Mouse (Mus musculus) testis, adult 2 months (tissue): Measurements from ENCODE around the gene Tatdn2. TPM values are rescaled to one million over a fixed set of nuclear protein-coding genes. Genes with fewer than 3 reads are reported as not detected.

Source experiments
- H3K27ac ChIP-seq: fragments of 200-500 bp; 2 replicates; pipeline ENCODE4 v1.5.1; 2012; ENCODE audit warnings: low read depth, low read length; ENCODE audit not compliant: control insufficient read depth, insufficient read depth
- H3K27me3 ChIP-seq: fragments of 200-500 bp; 2 replicates; pipeline ENCODE4 v1.6.1; 2012; ENCODE audit warnings: mild to moderate bottlenecking, low read length, moderate library complexity; ENCODE audit not compliant: control insufficient read depth, insufficient read depth
- H3K36me3 ChIP-seq: fragments of 200-500 bp; 2 replicates; pipeline ENCODE4 v1.6.1; 2012; ENCODE audit warnings: mild to moderate bottlenecking, low read length; ENCODE audit not compliant: control insufficient read depth, insufficient read depth
- H3K4me1 ChIP-seq: fragments of 200-500 bp; 2 replicates; pipeline ENCODE4 v1.6.1; 2012; ENCODE audit warnings: low read length; ENCODE audit not compliant: control insufficient read depth, insufficient read depth
- H3K4me3 ChIP-seq: fragments of 200-500 bp; 2 replicates; pipeline ENCODE4 v1.5.1; 2012; ENCODE audit warnings: low read depth, mild to moderate bottlenecking, low read length, moderate library complexity, mixed read lengths; ENCODE audit not compliant: control insufficient read depth
- CTCF ChIP-seq: fragments of 200-500 bp; IDR thresholded peaks from 2 replicates; pipeline ENCODE4 v1.5.1; 2012; ENCODE audit warnings: low read depth, mild to moderate bottlenecking, inconsistent platforms, low read length, moderate library complexity; ENCODE audit not compliant: control insufficient read depth, insufficient read depth, insufficient replicate concordance
- POLR2A ChIP-seq: fragments of 200-500 bp; IDR thresholded peaks from 2 replicates; pipeline ENCODE4 v1.6.1; 2012; ENCODE audit warnings: low read depth, mild to moderate bottlenecking, inconsistent platforms, low read length, moderate library complexity; ENCODE audit not compliant: control insufficient read depth
- polyA plus RNA-seq: library from polyadenylated mRNA; depleted of rRNA; stranded (reverse); fragments of >200 nt; gene quantifications from 2 replicates; pipeline ENCODE4 v1.2.3, GENCODE M21; 2012; rRNA removed

The Tatdn2 gene
- polyA plus RNA-seq: 14.2 and 15.9 TPM in 2 replicates

DNA sequence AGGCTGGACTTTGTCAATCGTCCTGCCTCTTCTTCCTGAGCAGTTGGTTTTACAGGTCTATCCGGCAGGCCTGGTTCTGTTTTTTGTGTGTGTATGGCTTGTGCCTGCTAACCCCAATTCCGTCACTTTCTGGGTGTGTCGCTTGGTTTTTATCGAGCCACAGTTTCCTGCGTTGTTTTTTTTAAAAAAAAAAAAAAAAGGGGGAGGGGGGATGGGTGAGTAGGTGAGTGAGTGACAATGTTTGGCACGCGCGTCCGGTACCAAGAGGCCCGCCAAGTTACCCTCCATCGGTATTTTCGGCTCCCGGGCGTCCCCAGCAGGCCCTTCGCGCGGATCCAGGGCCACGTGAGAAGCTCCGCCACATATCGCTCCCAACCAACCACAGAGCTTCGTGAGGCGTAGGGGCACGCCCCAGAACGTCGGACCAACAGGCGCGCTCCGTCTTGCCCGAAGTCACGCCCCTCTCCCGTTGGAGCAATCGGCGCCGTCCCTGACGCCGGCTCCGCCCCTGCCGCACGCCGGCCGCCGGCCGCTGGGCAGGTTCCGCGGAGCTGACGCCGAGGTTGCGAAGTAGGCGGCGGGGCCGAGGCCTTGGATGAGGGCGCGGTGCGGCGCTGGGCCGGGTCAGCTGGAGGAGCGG lies at the start of gene Tatdn2:
TSS of gene Tatdn2 (plus strand) at position 469 of the 640 bp plus-strand sequence.
- TF ChIP-seq POLR2A (peak; percentile 71), CTCF (no peak)
- H3K27me3 ChIP-seq: no peaks in the 10 kb centered on the region

GRCm38 (mm10) chr6:113649346-113650196 lies 47.3 kb upstream of the Tatdn2 start:
- Histone ChIP-seq H3K36me3 (no peaks in the 10 kb centered on the region), H3K27me3 (no peaks in the 10 kb centered on the region), H3K4me1 (peaks cover 2% of the 10 kb centered on the region; the same call in 1 of the 2 replicates), H3K4me3 (no peak overlapping the region), H3K27ac (no peak overlapping the region)
- TF ChIP-seq CTCF: no peak
- no peak for TF ChIP-seq POLR2A

More for the DNA sequence above, at the start of gene Tatdn2:
- H3K27ac ChIP-seq: peak within 1 kb of the TSS; percentile 97
- H3K36me3 ChIP-seq: peaks cover 2% of the 10 kb centered on the region; the same call in 1 of the 2 replicates
- peak within 1 kb of the TSS; percentile 89 for H3K4me3 ChIP-seq
- H3K4me1 ChIP-seq: peaks cover 13% of the 10 kb centered on the region

- Histone ChIP-seq H3K36me3 (no peaks in the 10 kb centered on the region), H3K4me3 (no peak overlapping the region), H3K27ac (no peak overlapping the region), H3K27me3 (no peaks in the 10 kb centered on the region), H3K4me1 (peaks cover 2% of the 10 kb centered on the region)
- no peak for TF ChIP-seq CTCF
- TF ChIP-seq POLR2A: no peak
These were observed 46.6 kb upstream of the Tatdn2 start for GRCm38 (mm10) chr6:113650197-113650640.

DNA sequence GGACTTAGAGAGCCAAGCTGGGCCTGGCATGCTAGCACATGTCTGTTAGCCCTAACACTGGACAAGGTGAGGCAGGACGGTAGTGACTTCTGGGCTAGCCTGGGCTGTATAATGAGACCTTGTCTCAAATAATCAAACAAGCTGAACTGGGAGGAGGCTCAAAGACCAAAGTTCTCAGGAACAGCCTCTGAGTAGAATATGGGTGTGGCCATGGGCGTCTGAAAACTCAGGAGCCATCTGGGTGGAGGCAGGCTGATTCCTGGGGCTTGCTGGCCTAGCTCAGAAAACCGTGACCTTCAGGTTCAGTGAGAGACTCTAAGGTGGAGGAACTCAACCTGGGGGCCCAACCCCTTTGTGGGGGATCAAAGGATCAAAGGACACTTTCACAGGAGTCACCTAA lies 45.2 kb upstream of the Tatdn2 start:
- Histone ChIP-seq H3K36me3 (no peaks in the 10 kb centered on the region), H3K27ac (no peak overlapping the region), H3K4me3 (no peak overlapping the region), H3K27me3 (no peaks in the 10 kb centered on the region), H3K4me1 (peaks cover 4% of the 10 kb centered on the region)
- no peak for TF ChIP-seq POLR2A
- TF ChIP-seq CTCF: no peak

GRCm38 (mm10) chr6:113653551-113653950 lies 43.3 kb upstream of the Tatdn2 start:
- Histone ChIP-seq H3K27ac (no peak overlapping the region), H3K4me3 (no peak overlapping the region), H3K36me3 (no peaks in the 10 kb centered on the region), H3K27me3 (no peaks in the 10 kb centered on the region), H3K4me1 (peaks cover 2% of the 10 kb centered on the region)
- no peak for TF ChIP-seq POLR2A
- TF ChIP-seq CTCF: no peak

DNA sequence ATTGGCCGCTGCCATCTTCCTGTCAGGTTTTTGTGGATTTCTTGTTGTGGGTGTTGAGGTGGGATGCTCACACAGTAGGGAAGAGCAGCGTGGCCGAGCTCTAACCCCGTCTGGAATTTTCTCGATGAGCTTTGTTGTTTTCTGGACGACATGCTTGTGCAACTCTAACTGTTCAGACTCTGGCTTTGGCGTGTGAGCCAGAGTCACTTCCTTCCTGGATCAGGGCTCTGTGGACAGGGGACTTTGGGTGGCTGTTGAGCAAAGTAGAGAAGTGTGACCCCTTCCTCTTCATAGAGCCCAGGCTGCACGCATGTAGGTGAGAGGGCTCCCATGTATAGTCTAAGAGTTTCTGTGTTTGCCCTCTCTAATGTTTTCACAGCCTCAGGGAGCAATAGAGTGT lies 42.7 kb upstream of the Tatdn2 start:
- Histone ChIP-seq H3K27ac (no peak overlapping the region), H3K27me3 (no peaks in the 10 kb centered on the region), H3K4me3 (no peak overlapping the region), H3K4me1 (peaks cover 2% of the 10 kb centered on the region; the same call in 1 of the 2 replicates), H3K36me3 (no peaks in the 10 kb centered on the region)
- no peak for TF ChIP-seq CTCF
- TF ChIP-seq POLR2A: no peak

DNA sequence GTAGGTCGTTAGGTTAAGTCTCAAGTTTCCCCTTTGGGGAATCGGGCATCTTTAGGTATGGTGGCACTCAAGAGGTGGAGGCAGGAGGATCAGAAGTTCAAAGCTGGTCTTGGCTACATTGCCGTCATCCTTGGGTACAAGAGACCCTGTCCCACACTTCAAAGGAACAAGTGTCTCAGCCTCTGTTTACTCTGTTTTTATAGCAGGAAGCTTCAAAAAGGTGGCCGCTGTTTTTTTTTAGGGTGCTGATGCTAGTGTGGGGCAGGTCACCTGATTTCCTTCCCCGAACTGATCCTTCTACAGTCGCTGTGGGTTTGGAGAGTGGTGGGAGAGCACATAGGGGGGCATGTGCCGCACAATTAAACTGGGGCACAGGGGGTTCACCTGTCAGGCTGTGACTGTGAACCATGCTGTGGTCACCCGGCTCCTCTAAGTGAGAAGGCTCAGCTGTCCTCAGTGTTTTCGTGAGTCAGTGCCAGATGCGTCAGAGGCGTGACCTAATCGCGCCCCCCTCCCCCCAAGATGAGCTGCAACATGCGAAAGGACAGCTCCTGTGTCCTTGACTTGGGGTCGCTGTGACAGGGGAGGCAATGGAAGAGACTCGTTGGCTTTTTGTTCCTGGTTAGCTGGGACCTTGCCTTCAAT lies 42.0 kb upstream of the Tatdn2 start:
- peaks cover 2% of the 10 kb centered on the region; the same call in 1 of the 2 replicates for H3K4me1 ChIP-seq
- no peaks in the 10 kb centered on the region for H3K36me3 ChIP-seq
- no peak overlapping the region for H3K27ac ChIP-seq
- TF ChIP-seq CTCF (no peak), POLR2A (no peak)
- H3K4me3 ChIP-seq: no peak overlapping the region
- no peaks in the 10 kb centered on the region for H3K27me3 ChIP-seq

DNA sequence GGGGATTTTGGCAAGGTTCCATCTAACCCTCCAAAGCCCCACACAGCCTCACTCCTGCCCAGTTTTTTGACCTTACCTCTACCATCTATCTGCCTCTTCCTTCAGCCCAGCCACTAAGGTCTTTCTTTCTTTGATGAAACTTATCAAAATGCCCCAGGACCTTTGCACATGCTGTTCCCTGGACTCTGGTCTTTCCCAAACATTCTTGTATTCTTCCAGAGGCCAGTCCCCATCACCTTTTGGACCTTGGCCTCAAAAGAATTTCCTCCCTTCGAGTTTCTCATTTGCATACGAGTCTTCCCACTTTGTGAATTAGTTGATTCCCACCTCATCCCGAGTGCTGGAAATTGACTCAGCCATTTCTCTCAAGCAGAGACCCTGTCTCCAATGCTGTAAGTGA lies 41.4 kb upstream of the Tatdn2 start:
- no peak overlapping the region for H3K27ac ChIP-seq
- H3K4me1 ChIP-seq: peaks cover 2% of the 10 kb centered on the region; the same call in 1 of the 2 replicates
- no peaks in the 10 kb centered on the region for H3K27me3 ChIP-seq
- TF ChIP-seq CTCF: no peak
- no peak for TF ChIP-seq POLR2A
- no peak overlapping the region for H3K4me3 ChIP-seq
- H3K36me3 ChIP-seq: no peaks in the 10 kb centered on the region
